Mouse (Mus musculus) cerebellum, postnatal 36 days (tissue): ENCODE measurements around the gene Defb21.

Experiments
- DNase-seq, 2 experiments: peaks; one replicate each; pipeline ENCODE4 v3.0.0; 2021 to 2022; ENCODE audit warnings: mixed read lengths in 2 of 2

Gene Defb21

DNA sequence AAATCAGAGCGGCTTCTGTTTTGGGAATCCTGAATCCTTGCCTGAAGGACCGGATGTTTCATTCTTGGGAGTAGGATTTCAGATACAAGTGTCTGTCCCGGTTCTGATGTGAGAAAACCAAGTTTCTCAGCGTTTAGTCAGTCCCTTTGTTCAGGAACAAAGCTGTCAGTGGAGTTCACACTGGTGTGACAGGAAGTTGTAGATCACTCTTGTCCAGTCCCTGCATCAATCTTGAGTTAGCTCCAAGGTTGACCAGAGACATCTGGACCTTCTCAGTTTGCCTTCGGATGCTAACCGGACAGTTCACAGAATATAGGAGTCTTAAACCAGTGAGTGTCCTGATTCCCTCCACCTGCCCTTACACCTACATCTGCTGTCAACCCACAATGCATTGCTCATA, 35.2 kb downstream of the Defb21 start:
- no peak for DNase-seq

DNA sequence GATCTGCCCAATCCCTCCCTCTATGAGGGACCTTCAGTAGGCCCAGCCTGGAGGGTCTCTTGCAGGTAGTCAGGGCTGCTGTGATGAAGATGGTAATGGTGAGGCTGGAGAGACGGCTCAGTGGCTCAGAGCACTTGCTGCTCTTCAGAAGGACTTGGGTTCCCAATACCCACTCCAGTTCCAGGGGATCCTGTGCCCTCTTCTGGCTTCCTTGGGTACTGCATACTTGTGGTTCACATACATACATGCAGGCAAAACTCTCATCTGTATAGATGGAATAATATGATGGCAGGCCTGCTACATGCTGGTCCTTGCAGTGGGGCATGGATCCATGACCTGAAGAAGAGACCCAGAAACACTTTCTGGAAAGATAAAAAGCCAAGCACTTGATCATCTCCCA, 36.2 kb downstream of the Defb21 start:
- no peak for DNase-seq

DNA sequence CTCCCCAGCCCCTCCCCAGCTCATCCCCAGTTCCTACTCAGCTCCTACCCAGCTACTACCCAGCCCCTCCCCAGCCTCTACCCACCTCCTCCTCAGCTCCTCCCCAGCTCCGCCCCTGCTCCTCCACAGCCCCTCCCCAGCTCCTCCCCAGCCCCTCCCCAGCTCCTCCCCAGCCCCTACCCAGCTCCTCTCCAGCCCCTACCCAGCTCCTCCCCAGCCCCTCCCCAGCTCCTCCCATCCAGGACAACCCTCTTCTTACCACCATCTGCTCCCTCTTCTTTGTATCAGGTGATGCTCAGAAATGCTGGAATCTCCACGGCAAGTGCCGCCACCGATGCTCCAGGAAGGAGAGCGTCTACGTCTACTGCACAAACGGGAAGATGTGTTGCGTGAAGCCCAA, 39.6 kb downstream of the Defb21 start:
- DNase-seq: no peak

DNA sequence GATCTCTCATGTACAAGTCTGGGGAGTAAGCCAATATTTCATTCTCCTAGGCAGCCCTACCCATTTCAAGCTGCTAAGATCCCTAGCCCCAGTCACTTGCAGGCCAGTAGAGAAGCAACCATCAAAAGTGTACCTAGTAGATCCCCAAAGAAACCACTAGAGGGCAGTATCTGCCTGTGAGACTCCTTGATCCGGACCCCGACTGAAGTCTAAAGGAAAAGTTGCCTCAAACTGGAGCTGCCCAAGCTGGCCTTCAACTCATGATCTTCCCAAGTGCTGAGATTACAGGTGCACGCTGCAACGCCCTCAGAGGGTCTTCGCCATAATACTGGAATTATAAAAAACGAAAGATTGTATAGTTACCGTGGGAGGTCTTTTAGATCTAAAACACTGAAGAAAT, 43.0 kb downstream of the Defb21 start:
- peak in 1 of 2 experiments; percentile 23 for DNase-seq

DNA sequence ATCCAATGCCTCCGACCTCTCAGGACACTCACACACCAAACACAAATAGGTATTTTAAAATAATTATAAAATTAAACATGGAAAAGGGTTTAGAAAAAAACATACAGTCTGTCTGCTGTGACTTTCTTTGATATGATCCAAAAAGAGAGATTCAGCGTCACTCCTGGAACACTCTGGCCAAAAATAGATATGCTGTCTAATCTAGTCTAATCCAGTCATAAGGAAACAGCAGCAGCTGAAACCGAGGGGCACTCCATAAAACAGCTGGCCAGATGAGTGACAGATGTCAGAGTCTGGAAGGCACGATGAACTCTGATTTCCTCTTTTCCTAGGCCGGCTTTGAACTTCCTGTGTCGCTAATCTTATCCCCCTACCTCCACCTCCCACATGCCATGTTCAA, 43.9 kb downstream of the Defb21 start:
- DNase-seq: no peak

DNA sequence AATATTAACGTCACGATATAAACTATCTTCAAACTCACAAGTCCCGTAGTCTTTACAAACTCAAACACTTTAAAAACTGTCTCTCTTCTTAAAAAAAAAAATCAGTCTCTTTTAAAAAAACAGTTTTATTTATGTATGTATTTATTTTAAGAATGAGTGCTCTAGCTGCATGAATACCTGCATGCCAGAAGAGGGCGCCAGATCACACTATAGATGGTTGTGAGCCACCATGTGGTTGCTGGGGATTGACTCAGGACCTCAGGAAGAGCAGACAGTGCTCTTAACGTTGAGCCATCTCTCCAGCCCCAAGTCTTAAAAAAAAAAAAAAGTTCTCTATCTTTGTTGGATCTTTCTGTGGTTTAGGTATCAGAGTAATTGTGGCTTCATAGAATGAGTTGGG, 44.8 kb downstream of the Defb21 start:
- no peak for DNase-seq

DNA sequence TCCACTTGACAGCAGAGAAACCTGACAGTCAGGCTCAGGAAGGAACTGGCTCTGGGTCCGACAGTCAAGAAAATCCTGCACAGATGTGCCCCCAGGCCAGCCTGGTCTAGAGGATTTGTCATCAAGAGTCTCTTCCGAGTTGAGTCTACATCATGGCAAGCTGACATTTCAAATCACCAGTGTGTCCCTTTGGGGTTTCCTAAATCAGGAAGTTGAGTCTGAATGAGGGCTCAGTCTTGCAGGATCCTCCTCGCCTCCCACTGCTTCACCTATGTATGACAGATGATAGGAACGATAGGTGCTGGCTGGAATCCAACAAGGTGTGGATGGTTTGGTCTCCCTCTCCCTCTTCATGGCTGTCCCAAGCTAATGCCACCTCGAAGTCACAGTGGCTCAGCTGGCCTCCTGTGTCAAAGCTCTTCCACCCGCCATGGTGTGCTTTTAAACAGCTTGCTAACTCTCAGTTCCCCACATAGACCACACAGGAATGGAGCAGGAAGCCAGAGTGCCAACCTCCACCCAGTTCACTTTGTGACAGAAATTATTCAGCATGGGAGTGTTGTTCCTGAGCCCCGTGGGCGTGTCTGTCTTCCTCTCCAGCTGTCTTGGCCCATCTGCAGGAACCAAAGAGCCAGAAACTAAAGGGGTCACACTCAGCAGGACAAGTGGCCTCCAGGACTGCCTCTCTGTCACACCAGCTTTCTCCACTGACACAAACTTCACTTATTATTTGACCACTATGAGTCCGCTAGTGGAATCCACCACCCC, 48.0 kb downstream of the Defb21 start:
- no peak for DNase-seq

DNA sequence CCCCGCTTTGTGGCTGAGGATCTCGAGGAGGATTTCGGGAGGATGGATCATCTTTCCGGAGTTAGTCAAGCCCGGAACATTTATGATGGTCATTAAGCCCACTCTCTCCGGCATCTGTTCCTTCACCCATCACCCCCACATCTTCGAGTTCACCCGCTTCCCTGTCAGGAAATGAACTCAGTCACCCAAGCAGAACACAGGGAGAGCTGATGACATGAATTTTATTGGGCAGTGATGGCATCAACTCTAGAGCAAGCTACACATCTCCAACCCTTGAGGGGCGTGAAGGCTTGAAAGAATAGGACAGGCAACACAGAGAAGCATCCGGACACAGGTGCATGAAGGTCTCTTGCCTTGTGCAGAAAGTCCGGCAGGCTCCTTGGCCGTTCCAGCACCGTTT, 49.6 kb downstream of the Defb21 start:
- no peak for DNase-seq

DNA sequence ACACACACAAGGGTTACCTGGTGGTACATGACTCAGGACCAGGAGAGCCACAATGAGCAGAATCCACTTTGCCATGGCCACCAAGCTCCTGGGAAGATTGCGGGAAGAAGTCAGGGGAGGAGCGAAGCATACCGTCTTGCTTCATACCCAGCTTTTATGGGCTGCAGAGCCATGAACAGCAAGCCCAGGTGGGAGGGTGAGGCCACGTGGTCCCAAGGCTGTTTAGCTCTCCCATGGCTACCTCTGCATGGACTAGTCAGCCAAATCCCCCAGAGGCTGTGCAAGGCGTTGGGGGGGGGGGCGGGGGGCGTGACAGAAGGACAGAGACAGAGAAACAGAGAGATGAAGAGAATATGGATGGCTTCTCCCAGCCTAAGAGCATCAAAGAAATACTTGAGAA, 50.4 kb downstream of the Defb21 start, which contains the start of gene Defb25:
Defb25 (minus strand) TSS at position 101 of the 400 bp plus-strand sequence.
- DNase-seq: no peak
